20 mouse cellular contexts compared by ENCODE assay signal in the genomic region with DNA sequence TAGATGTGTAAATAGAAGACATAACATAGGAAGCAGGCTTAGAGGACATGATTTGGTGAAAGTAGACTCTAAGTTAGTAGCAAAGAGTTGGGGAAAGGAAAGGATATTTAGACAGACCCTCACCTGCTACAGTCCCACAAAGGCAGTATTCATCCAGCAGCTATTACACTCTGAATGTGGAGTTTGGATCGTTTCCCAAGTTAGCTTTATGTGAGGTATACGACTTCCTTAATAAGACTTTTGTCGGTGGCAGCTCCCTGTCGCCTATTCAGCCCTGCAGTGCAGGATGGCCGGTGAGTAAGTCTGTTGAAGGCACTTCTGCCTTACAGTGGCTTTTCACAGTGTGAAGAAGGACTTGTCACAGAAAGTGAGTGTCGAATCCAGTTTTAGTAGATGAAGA. TPM values are rescaled to one million over a fixed set of nuclear protein-coding genes. Genes with fewer than 3 reads are reported as not detected.
DNase-seq lines count a peak whose midpoint lies in the region; ATAC-seq and TF ChIP-seq lines count a peak whose summit lies in the region.
"Had no signal": no experiment of that assay in that cellular context is flagged by ENCODE, and none has a peak within 500 bp of the region (broad histone marks: within the 10 kb centered on the region; RNA-seq: fewer than 3 reads in every experiment).

No protein-coding gene starts in this region.

- H3K36me3 ChIP-seq in limb, embryonic 12.5 days = no peaks in the 10 kb centered on the region
- H3K36me3 ChIP-seq in limb, embryonic 10.5 days = no peaks in the 10 kb centered on the region
- H3K36me3 ChIP-seq in lung, embryonic 15.5 days = no peaks in the 10 kb centered on the region
- no peaks in the 10 kb centered on the region for H3K36me3 ChIP-seq in limb, embryonic 13.5 days
- no peaks in the 10 kb centered on the region for H3K36me3 ChIP-seq in limb, embryonic 14.5 days (ENCODE audit: control insufficient read depth, insufficient read depth, low read length)
- H3K36me3 ChIP-seq in forebrain, embryonic 11.5 days (ENCODE audit: control insufficient read depth, insufficient read depth, low read length) = no peaks in the 10 kb centered on the region
- no peaks in the 10 kb centered on the region for H3K36me3 ChIP-seq in forebrain, embryonic 10.5 days (replicated peaks)
- H3K36me3 ChIP-seq: embryonic facial prominence, embryonic 13.5 days; forebrain, embryonic 15.5 days had no signal

- peaks cover 14% of the 10 kb centered on the region for H3K4me1 ChIP-seq in limb, embryonic 12.5 days (replicated peaks)
- no peaks in the 10 kb centered on the region for H3K4me1 ChIP-seq in limb, embryonic 10.5 days
- H3K4me1 ChIP-seq in lung, embryonic 15.5 days = 0 out of 2 replicates have a peak, but pooled peaks cover 11% of the 10 kb centered on the region
- peaks cover 14% of the 10 kb centered on the region for H3K4me1 ChIP-seq in limb, embryonic 13.5 days
- peaks cover 5% of the 10 kb centered on the region for H3K4me1 ChIP-seq in limb, embryonic 14.5 days (ENCODE audit: control insufficient read depth, insufficient read depth, low read length)
- H3K4me1 ChIP-seq in forebrain, embryonic 11.5 days (replicated peaks; ENCODE audit: control insufficient read depth, insufficient read depth, low read length) = no peaks in the 10 kb centered on the region
- no peaks in the 10 kb centered on the region for H3K4me1 ChIP-seq in forebrain, embryonic 10.5 days
- H3K4me1 ChIP-seq: embryonic facial prominence, embryonic 13.5 days; forebrain, embryonic 13.5 days; forebrain, embryonic 15.5 days had no signal

- no peaks in the 10 kb centered on the region for H3K27me3 ChIP-seq in limb, embryonic 12.5 days
- no peaks in the 10 kb centered on the region for H3K27me3 ChIP-seq in limb, embryonic 10.5 days (ENCODE audit: low read depth, poor library complexity, severe bottlenecking)
- no peaks in the 10 kb centered on the region for H3K27me3 ChIP-seq in lung, embryonic 15.5 days
- H3K27me3 ChIP-seq in limb, embryonic 13.5 days = no peaks in the 10 kb centered on the region
- no peaks in the 10 kb centered on the region for H3K27me3 ChIP-seq in limb, embryonic 14.5 days (ENCODE audit: control insufficient read depth, insufficient read depth, low read length)
- H3K27me3 ChIP-seq in forebrain, embryonic 11.5 days (ENCODE audit: control insufficient read depth, insufficient read depth, low read length) = no peaks in the 10 kb centered on the region
- no peaks in the 10 kb centered on the region for H3K27me3 ChIP-seq in forebrain, embryonic 10.5 days (ENCODE audit: poor library complexity, severe bottlenecking)
- H3K27me3 ChIP-seq: embryonic facial prominence, embryonic 13.5 days; forebrain, embryonic 13.5 days; forebrain, embryonic 15.5 days had no signal

- no peak for TF ChIP-seq POLR2A in limb, embryonic 14.5 days (IDR thresholded peaks at IDR 0.05; ENCODE audit: borderline replicate concordance, extremely low read depth, insufficient read depth, insufficient read length)

- no peak for ATAC-seq in limb, embryonic 12.5 days (ENCODE audit: insufficient number of reproducible peaks, insufficient read depth, low FRiP score, low TSS enrichment, low read depth)
- no peak for ATAC-seq in lung, embryonic 15.5 days (ENCODE audit: borderline replicate concordance, extremely low read depth, low FRiP score, low TSS enrichment)
- peak; percentile 72; the same call in 1 of the 2 replicates for ATAC-seq in limb, embryonic 13.5 days (ENCODE audit: low FRiP score, low read depth)
- no peak for ATAC-seq in limb, embryonic 14.5 days (ENCODE audit: low FRiP score, low read depth)
- no peak for ATAC-seq in forebrain, embryonic 11.5 days (replicated peaks; ENCODE audit: low FRiP score)
- ATAC-seq: forebrain, embryonic 13.5 days; forebrain, embryonic 15.5 days; forebrain, postnatal 0 days had no signal

- H3K27ac ChIP-seq in limb, embryonic 12.5 days = peak overlapping the region; percentile 1; the same call in 1 of the 2 replicates
- no peak overlapping the region; the same call in 1 of the 2 replicates for H3K27ac ChIP-seq in limb, embryonic 10.5 days
- H3K27ac ChIP-seq in lung, embryonic 15.5 days = peak overlapping the region; percentile 50; the same call in 1 of the 2 replicates
- peak overlapping the region; percentile 22; the same call in 1 of the 2 replicates for H3K27ac ChIP-seq in limb, embryonic 13.5 days
- H3K27ac ChIP-seq in limb, embryonic 14.5 days (replicated peaks; ENCODE audit: low read depth, low read length) = peak overlapping the region; percentile 16; the same call in 1 of the 2 replicates
- no peak overlapping the region for H3K27ac ChIP-seq in forebrain, embryonic 11.5 days (ENCODE audit: low read depth, low read length)
- H3K27ac ChIP-seq in forebrain, embryonic 10.5 days = no peak overlapping the region
- H3K27ac ChIP-seq: embryonic facial prominence, embryonic 13.5 days; forebrain, embryonic 13.5 days; forebrain, embryonic 15.5 days had no signal

- no peak overlapping the region for H3K4me2 ChIP-seq in limb, embryonic 12.5 days
- no peak overlapping the region for H3K4me2 ChIP-seq in lung, embryonic 15.5 days
- H3K4me2 ChIP-seq in limb, embryonic 13.5 days (replicated peaks) = no peak overlapping the region
- H3K4me2 ChIP-seq in limb, embryonic 14.5 days (replicated peaks; ENCODE audit: low read depth, low read length, severe bottlenecking) = no peak overlapping the region
- no peak overlapping the region for H3K4me2 ChIP-seq in forebrain, embryonic 11.5 days (ENCODE audit: low read depth, low read length, severe bottlenecking)
- H3K4me2 ChIP-seq: embryonic facial prominence, embryonic 13.5 days; forebrain, embryonic 13.5 days; forebrain, embryonic 15.5 days had no signal

- H3K4me3 ChIP-seq in limb, embryonic 12.5 days (replicated peaks) = no peak overlapping the region
- no peak overlapping the region for H3K4me3 ChIP-seq in limb, embryonic 10.5 days
- H3K4me3 ChIP-seq in lung, embryonic 15.5 days = no peak overlapping the region
- H3K4me3 ChIP-seq in limb, embryonic 13.5 days = no peak overlapping the region
- no peak overlapping the region for H3K4me3 ChIP-seq in limb, embryonic 14.5 days (replicated peaks; ENCODE audit: low read length)
- no peak overlapping the region for H3K4me3 ChIP-seq in forebrain, embryonic 11.5 days (ENCODE audit: low read depth, low read length)
- H3K4me3 ChIP-seq in forebrain, embryonic 10.5 days = no peak overlapping the region
- H3K4me3 ChIP-seq: embryonic facial prominence, embryonic 13.5 days; forebrain, embryonic 13.5 days; forebrain, embryonic 15.5 days had no signal

- WGBS in limb, embryonic 12.5 days = 46% methylated on average over 6 of the region's 6 CpGs
- 80% methylated on average over 6 of the region's 6 CpGs for WGBS in limb, embryonic 10.5 days
- WGBS in lung, embryonic 15.5 days = 37% methylated on average over 6 of the region's 6 CpGs
- WGBS in limb, embryonic 13.5 days = 23% methylated on average over 6 of the region's 6 CpGs
- 35% methylated on average over 6 of the region's 6 CpGs for WGBS in limb, embryonic 14.5 days
- WGBS in forebrain, embryonic 11.5 days = 81% methylated on average over 6 of the region's 6 CpGs
- 87% methylated on average over 6 of the region's 6 CpGs for WGBS in forebrain, embryonic 10.5 days

- no peak overlapping the region for H3K9ac ChIP-seq in limb, embryonic 12.5 days (replicated peaks)
- H3K9ac ChIP-seq in lung, embryonic 15.5 days = no peak overlapping the region
- no peak overlapping the region for H3K9ac ChIP-seq in limb, embryonic 13.5 days
- no peak overlapping the region for H3K9ac ChIP-seq in limb, embryonic 14.5 days (ENCODE audit: low read depth, low read length, severe bottlenecking)
- H3K9ac ChIP-seq in forebrain, embryonic 11.5 days (ENCODE audit: low read length) = no peak overlapping the region
- H3K9ac ChIP-seq: embryonic facial prominence, embryonic 13.5 days; forebrain, embryonic 13.5 days; forebrain, embryonic 15.5 days; forebrain, postnatal 0 days had no signal

- peaks cover 5% of the 10 kb centered on the region; the same call in 1 of the 2 replicates for H3K9me3 ChIP-seq in limb, embryonic 12.5 days
- H3K9me3 ChIP-seq in limb, embryonic 10.5 days (replicated peaks) = no peaks in the 10 kb centered on the region
- H3K9me3 ChIP-seq in lung, embryonic 15.5 days = no peaks in the 10 kb centered on the region
- H3K9me3 ChIP-seq in limb, embryonic 13.5 days = no peaks in the 10 kb centered on the region
- no peaks in the 10 kb centered on the region for H3K9me3 ChIP-seq in limb, embryonic 14.5 days (ENCODE audit: control insufficient read depth, low read length)
- H3K9me3 ChIP-seq in forebrain, embryonic 11.5 days (ENCODE audit: control insufficient read depth, low read length) = no peaks in the 10 kb centered on the region
- no peaks in the 10 kb centered on the region for H3K9me3 ChIP-seq in forebrain, embryonic 10.5 days
- H3K9me3 ChIP-seq: embryonic facial prominence, embryonic 13.5 days; forebrain, embryonic 13.5 days; forebrain, embryonic 15.5 days had no signal

- DNase-seq in limb, embryonic 10.5 days (ENCODE audit: low spot score) = no peak
- DNase-seq in lung, postnatal 25 days (ENCODE audit: low spot score) = no peak
- DNase-seq in limb, embryonic 14.5 days (ENCODE audit: low spot score) = peak; percentile 61
- no peak for DNase-seq in forebrain, embryonic 11.5 days (ENCODE audit: low spot score)
- DNase-seq in forebrain, embryonic 10.5 days (ENCODE audit: extremely low spot score, low spot score) = no peak
- DNase-seq: adrenal gland, adult 8-10 months; adrenal gland, postnatal 14 days; adrenal gland, postnatal 36 days; cerebellum, adult 11-12 months; cerebellum, adult 2 months; cerebellum, adult 9-10 months; cerebellum, postnatal 10 days; cerebellum, postnatal 25 days; forebrain, postnatal 0 days had no signal

RNA-seq across cellular contexts. Expression of a gene that starts 47.6 kb away (rescaled TPM):
- polyA plus RNA-seq in limb, embryonic 12.5 days (2016; fragmentation: Nextera tagmentation; extraction: Ambion mirVana) = 7.0 and 8.0 TPM in 2 replicates
- 5.8 and 6.3 TPM in 2 replicates for polyA plus RNA-seq in limb, embryonic 10.5 days (2016; fragmentation: Nextera tagmentation; extraction: Ambion mirVana)
- 23.5 and 25.3 TPM in 2 replicates for polyA plus RNA-seq in lung, embryonic 15.5 days (2015; fragmentation: Nextera tagmentation; extraction: Ambion mirVana)
- 7.5 and 7.6 TPM in 2 replicates for polyA plus RNA-seq in limb, embryonic 13.5 days (2015; fragmentation: Nextera tagmentation; extraction: Ambion mirVana)
- polyA plus RNA-seq in limb, embryonic 14.5 days (2012; rRNA removed) = 5.4 and 5.6 TPM in 2 replicates
- polyA plus RNA-seq in limb, embryonic 14.5 days (2014; fragmentation: Nextera tagmentation; extraction: Ambion mirVana) = 8.6 and 9.9 TPM in 2 replicates
- polyA plus RNA-seq in forebrain, embryonic 11.5 days (2014; fragmentation: Nextera tagmentation; extraction: Ambion mirVana) = 7.9 and 8.3 TPM in 2 replicates
- 6.2 and 6.5 TPM in 2 replicates for polyA plus RNA-seq in forebrain, embryonic 10.5 days (2016; fragmentation: Nextera tagmentation; extraction: Ambion mirVana)

Comparison
In these comparisons a context has a peak if more than half of its experiments do, and no peak if none do; other contexts are left out.
1. H3K27ac ChIP-seq: peak in limb, embryonic 12.5 days (single experiment), lung, embryonic 15.5 days (single experiment), limb, embryonic 13.5 days (single experiment) and limb, embryonic 14.5 days (single experiment); none in limb, embryonic 10.5 days (single experiment), forebrain, embryonic 11.5 days (single experiment) and forebrain, embryonic 10.5 days (single experiment).